9 mouse cellular contexts compared by ENCODE assay signal in the genomic region with DNA sequence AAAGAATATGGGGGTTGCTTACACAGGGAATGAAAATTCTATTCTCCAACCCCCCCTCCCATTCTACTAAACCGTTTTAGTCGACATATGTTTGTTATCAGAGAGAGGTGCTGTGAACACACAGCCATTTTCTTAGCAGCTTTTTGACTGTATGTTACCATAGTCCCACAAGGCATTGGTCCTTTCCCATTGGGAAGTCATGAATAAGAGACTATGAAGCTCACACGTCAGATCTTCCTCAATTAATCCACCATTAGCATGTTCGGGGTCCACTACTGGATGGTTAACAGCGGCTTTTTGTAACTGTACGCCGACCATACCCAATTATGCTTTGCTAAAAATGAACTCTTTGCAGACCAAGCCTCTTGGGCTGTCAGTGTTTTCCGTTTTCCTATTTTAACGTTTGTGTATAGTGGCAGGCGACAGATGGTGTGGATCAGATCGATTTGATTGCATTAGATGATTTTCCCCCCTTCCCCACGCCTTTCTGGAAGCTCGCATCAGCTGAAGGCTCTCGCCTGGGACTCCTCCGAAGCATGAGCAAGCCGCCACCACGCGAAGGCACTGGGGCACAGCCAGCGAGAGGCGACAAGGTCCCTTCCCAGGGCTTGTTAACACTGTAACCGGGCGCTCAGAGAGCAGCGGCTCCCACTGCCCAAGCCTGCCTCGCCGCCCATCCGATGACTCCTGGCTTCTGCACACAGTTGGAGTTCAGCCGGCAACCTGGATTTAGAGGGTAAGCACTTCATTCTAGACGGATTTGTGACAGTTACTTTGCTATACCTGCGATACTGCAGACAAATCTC.
DNase-seq lines count a peak whose midpoint lies in the region; ATAC-seq lines count a peak whose summit lies in the region.
"Had no signal": no experiment of that assay in that cellular context is flagged by ENCODE, and none has a peak within 500 bp of the region (broad histone marks: within the 10 kb centered on the region; RNA-seq: fewer than 3 reads in every experiment).

No protein-coding gene starts in this region.

- H3K4me3 ChIP-seq in hindbrain, embryonic 10.5 days: peak overlapping the region; percentile 50
- peak overlapping the region; percentile 34 for H3K4me3 ChIP-seq in limb, embryonic 12.5 days (replicated peaks)

- DNase-seq in layer of hippocampus, adult 11-12 months (ENCODE audit: low spot score): peak; percentile 61
- DNase-seq in layer of hippocampus, adult 9-10 months (ENCODE audit: low spot score): no peak
- DNase-seq in cerebellum, postnatal 36 days: peak; percentile 60 to 66
- peak; percentile 68 for DNase-seq in hindbrain, embryonic 10.5 days (ENCODE audit: low spot score)
- DNase-seq in right cerebral cortex, postnatal 14 days: peak; percentile 65
- DNase-seq in gastrocnemius, postnatal 25 days: no peak
- DNase-seq in gastrocnemius, postnatal 10 days: no peak

- peak overlapping the region; percentile 60 for H3K4me2 ChIP-seq in limb, embryonic 12.5 days

- H3K4me1 ChIP-seq in hindbrain, embryonic 10.5 days (replicated peaks): peaks cover 41% of the 10 kb centered on the region
- peaks cover 40% of the 10 kb centered on the region for H3K4me1 ChIP-seq in limb, embryonic 12.5 days (replicated peaks)

- 7% methylated on average over 29 of the region's 29 CpGs for WGBS in hindbrain, embryonic 10.5 days
- whole genome bisulfite sequencing in limb, embryonic 12.5 days: 9% methylated on average over 29 of the region's 29 CpGs

- H3K27me3 ChIP-seq in hindbrain, embryonic 10.5 days (ENCODE audit: insufficient read depth, poor library complexity, severe bottlenecking): peaks cover 82% of the 10 kb centered on the region
- peaks cover 52% of the 10 kb centered on the region for H3K27me3 ChIP-seq in limb, embryonic 12.5 days

- H3K9me3 ChIP-seq in hindbrain, embryonic 10.5 days: no peaks in the 10 kb centered on the region
- H3K9me3 ChIP-seq in limb, embryonic 12.5 days: no peaks in the 10 kb centered on the region

- H3K36me3 ChIP-seq in hindbrain, embryonic 10.5 days: no peaks in the 10 kb centered on the region
- no peaks in the 10 kb centered on the region for H3K36me3 ChIP-seq in limb, embryonic 12.5 days

- ATAC-seq in limb, embryonic 12.5 days (ENCODE audit: insufficient number of reproducible peaks, insufficient read depth, low FRiP score, low TSS enrichment, low read depth): no peak; the same call in 1 of the 2 replicates

- H3K9ac ChIP-seq in limb, embryonic 12.5 days (replicated peaks): no peak overlapping the region
- H3K9ac ChIP-seq: liver, embryonic 14.5 days had no signal

- peak overlapping the region; percentile 50 for H3K27ac ChIP-seq in hindbrain, embryonic 10.5 days
- no peak overlapping the region for H3K27ac ChIP-seq in limb, embryonic 12.5 days
- H3K27ac ChIP-seq: liver, embryonic 14.5 days had no signal

Comparison
In these comparisons a context has a peak if more than half of its experiments do, and no peak if none do; other contexts are left out.
1. DNase-seq: peak in layer of hippocampus, adult 11-12 months (single experiment), cerebellum, postnatal 36 days (2 of 2), hindbrain, embryonic 10.5 days (single experiment) and right cerebral cortex, postnatal 14 days (single experiment); none in layer of hippocampus, adult 9-10 months (single experiment), gastrocnemius, postnatal 25 days (single experiment) and gastrocnemius, postnatal 10 days (single experiment).